Mouse (Mus musculus): ENCODE measurements around the gene Scn3a.

GRCm38 (mm10) chr2:65453763-65454162 is 113.7 kb downstream of the Scn3a start:
- TF ChIP-seq CTCF (conservative IDR thresholded peaks at IDR 0.05; ENCODE audit: low read length) = no peak
- no peak for TF ChIP-seq POU5F1 (IDR thresholded peaks at IDR 0.05; ENCODE audit: borderline replicate concordance, low read length)

All from E14TG2a.4 (cell line).